Mouse (Mus musculus) small intestine, adult 2 months (tissue): ENCODE data around the gene Pth1r. TPM values are rescaled to one million over a fixed set of nuclear protein-coding genes. Genes with fewer than 3 reads are reported as not detected.

ENCODE experiments used
- H3K27ac ChIP-seq: fragments of 200-500 bp; 2 replicates; pipeline ENCODE4 v1.5.1; 2012; ENCODE audit warnings: low read depth, low read length, control low read depth, inconsistent platforms; ENCODE audit not compliant: insufficient read depth
- H3K27me3 ChIP-seq: fragments of 200-500 bp; 2 replicates; pipeline ENCODE4 v1.6.1; 2012; ENCODE audit warnings: mild to moderate bottlenecking, moderate library complexity, low read length, inconsistent platforms; ENCODE audit not compliant: control insufficient read depth, insufficient read depth
- H3K36me3 ChIP-seq: fragments of 200-500 bp; 2 replicates; pipeline ENCODE4 v1.6.1; 2012; ENCODE audit warnings: mild to moderate bottlenecking, low read length, control low read depth, inconsistent platforms; ENCODE audit not compliant: control insufficient read depth, insufficient read depth
- H3K4me1 ChIP-seq: fragments of 200-500 bp; 2 replicates; pipeline ENCODE4 v1.6.1; 2012; ENCODE audit warnings: low read length, inconsistent platforms, mixed read lengths; ENCODE audit not compliant: control insufficient read depth, insufficient read depth, insufficient read length
- H3K4me3 ChIP-seq: fragments of 200-500 bp; 2 replicates; pipeline ENCODE4 v1.5.1; 2012; ENCODE audit warnings: low read depth, mild to moderate bottlenecking, control low read depth, inconsistent platforms, low read length, moderate library complexity
- CTCF ChIP-seq: fragments of 200-500 bp; IDR thresholded peaks from 2 replicates; pipeline ENCODE4 v1.5.1; 2012; ENCODE audit warnings: low read depth, mild to moderate bottlenecking, control low read depth, inconsistent platforms, low read length, moderate library complexity, mixed read lengths; ENCODE audit not compliant: insufficient replicate concordance, insufficient read length; ENCODE audit errors: extremely low read depth
- POLR2A ChIP-seq: fragments of 200-500 bp; IDR thresholded peaks from 2 replicates; pipeline ENCODE4 v1.6.1; 2012; ENCODE audit warnings: low read depth, mild to moderate bottlenecking, control low read depth, inconsistent platforms, low read length, moderate library complexity
- WGBS: fragments of 180-500 bp; shearing (Covaris S2); methylation state at CpG from one replicate; pipeline ENCODE4 v1.1.7; 2018; 5-methylcytosine and 5-hydroxymethylcytosine counted together
- polyA plus RNA-seq: library from polyadenylated mRNA; depleted of rRNA; stranded (reverse); fragments of >200 nt; gene quantifications from 2 replicates; pipeline ENCODE4 v1.2.3, GENCODE M21; 2012; rRNA removed

The Pth1r gene
- polyA plus RNA-seq, result 5.6 and 7.3 TPM in 2 replicates

- H3K4me3 ChIP-seq, result no peak within 1 kb of the TSS
Measured at GRCm38 (mm10) chr9:110746961-110747360, at the start of gene Pth1r. Pth1r (minus strand) TSS chr9:110747145.

GRCm38 (mm10) chr9:110790462-110790861 is 43.5 kb upstream of the Pth1r start:
- WGBS, result 57% methylated on average over 4 of the region's 4 CpGs
- Histone ChIP-seq H3K4me3 (no peak overlapping the region), H3K27ac (no peak overlapping the region), H3K4me1 (no peaks in the 10 kb centered on the region), H3K36me3 (no peaks in the 10 kb centered on the region), H3K27me3 (no peaks in the 10 kb centered on the region; the same call in 1 of the 2 replicates)
- no peak for TF ChIP-seq CTCF
- no peak for TF ChIP-seq POLR2A

More at GRCm38 (mm10) chr9:110746961-110747360, at the start of gene Pth1r:
- Histone ChIP-seq H3K27ac (no peak within 1 kb of the TSS), H3K4me1 (no peaks in the 10 kb centered on the region), H3K36me3 (no peaks in the 10 kb centered on the region), H3K27me3 (peaks cover 31% of the 10 kb centered on the region)
- WGBS, result 73% methylated on average over 7 of the region's 7 CpGs
- TF ChIP-seq CTCF, result no peak
- TF ChIP-seq POLR2A, result no peak

- 89% methylated on average over 3 of the region's 3 CpGs for WGBS
- no peak for TF ChIP-seq CTCF
- no peak for TF ChIP-seq POLR2A
- no peak overlapping the region for H3K4me3 ChIP-seq
- no peaks in the 10 kb centered on the region for H3K36me3 ChIP-seq
- H3K4me1 ChIP-seq, result no peaks in the 10 kb centered on the region
- no peaks in the 10 kb centered on the region; the same call in 1 of the 2 replicates for H3K27me3 ChIP-seq
- no peak overlapping the region for H3K27ac ChIP-seq
Measured at GRCm38 (mm10) chr9:110788169-110788568, 41.2 kb upstream of the Pth1r start.

DNA sequence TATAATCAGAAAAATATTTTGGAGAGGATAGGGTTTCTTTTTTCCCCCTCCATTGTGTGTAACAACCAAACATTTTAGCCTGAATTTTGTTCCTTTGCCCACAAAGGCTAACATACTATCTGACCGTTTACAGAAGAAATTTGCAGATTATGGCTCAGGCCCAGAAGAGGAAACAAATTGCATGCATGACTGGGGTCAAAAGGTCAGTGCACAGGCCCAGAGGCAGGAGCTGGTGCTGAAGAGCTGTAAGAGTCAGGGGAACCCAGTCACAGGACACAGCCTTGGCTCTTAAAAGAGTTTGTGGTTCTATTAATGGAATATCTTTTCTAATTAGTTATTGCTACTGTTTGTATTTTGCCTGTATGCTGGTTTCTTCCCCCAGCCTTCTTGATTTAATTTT is 36.7 kb upstream of the Pth1r start:
- Histone ChIP-seq H3K4me1 (peaks cover 3% of the 10 kb centered on the region; the same call in 1 of the 2 replicates), H3K4me3 (no peak overlapping the region), H3K27me3 (peaks cover 4% of the 10 kb centered on the region; the same call in 1 of the 2 replicates), H3K36me3 (no peaks in the 10 kb centered on the region), H3K27ac (no peak overlapping the region)
- no peak for TF ChIP-seq POLR2A
- TF ChIP-seq CTCF, result no peak
- WGBS, result 13% methylated on average over 1 of the region's 1 CpGs

- H3K27ac ChIP-seq, result no peak overlapping the region
- WGBS, result 2% methylated on average over 23 of the region's 23 CpGs
- no peaks in the 10 kb centered on the region for H3K36me3 ChIP-seq
- H3K4me1 ChIP-seq, result peaks cover 3% of the 10 kb centered on the region; the same call in 1 of the 2 replicates
- no peak for TF ChIP-seq CTCF
- TF ChIP-seq POLR2A, result no peak
- H3K27me3 ChIP-seq, result peaks cover 4% of the 10 kb centered on the region; the same call in 1 of the 2 replicates
- peak overlapping the region; percentile 60 for H3K4me3 ChIP-seq
Measured at GRCm38 (mm10) chr9:110781731-110782130, 34.8 kb upstream of the Pth1r start.

GRCm38 (mm10) chr9:110781256-110781721 is 34.3 kb upstream of the Pth1r start:
- peaks cover 3% of the 10 kb centered on the region; the same call in 1 of the 2 replicates for H3K4me1 ChIP-seq
- no peak overlapping the region for H3K27ac ChIP-seq
- WGBS, result under 1% methylated on average over 43 of the region's 43 CpGs
- peak overlapping the region; percentile 60 for H3K4me3 ChIP-seq
- TF ChIP-seq POLR2A (peak; percentile 28; the same call in 1 of the 2 replicates), CTCF (peak; percentile 84)
- H3K27me3 ChIP-seq, result peaks cover 4% of the 10 kb centered on the region; the same call in 1 of the 2 replicates
- no peaks in the 10 kb centered on the region for H3K36me3 ChIP-seq

GRCm38 (mm10) chr9:110779242-110779913 is 32.4 kb upstream of the Pth1r start:
- H3K4me3 ChIP-seq, result no peak overlapping the region
- H3K36me3 ChIP-seq, result no peaks in the 10 kb centered on the region
- H3K27me3 ChIP-seq, result peaks cover 4% of the 10 kb centered on the region; the same call in 1 of the 2 replicates
- TF ChIP-seq POLR2A (no peak), CTCF (no peak)
- no peak overlapping the region for H3K27ac ChIP-seq
- peaks cover 3% of the 10 kb centered on the region; the same call in 1 of the 2 replicates for H3K4me1 ChIP-seq
- WGBS, result 67% methylated on average over 5 of the region's 5 CpGs
